Comparison of ENCODE assay signal across 12 mouse cellular contexts in genomic region chr14:19919789-19920188, GRCm38 (mm10). TPM values are rescaled to one million over a fixed set of nuclear protein-coding genes. Genes with fewer than 3 reads are reported as not detected.
DNase-seq lines count a peak whose midpoint lies in the region; ATAC-seq lines count a peak whose summit lies in the region.
"Had no signal": no experiment of that assay in that cellular context is flagged by ENCODE, and none has a peak within 500 bp of the region (broad histone marks: within the 10 kb centered on the region; RNA-seq: fewer than 3 reads in every experiment).

No protein-coding gene starts in this region.

- no peak overlapping the region for H3K4me3 ChIP-seq in embryonic facial prominence, embryonic 10.5 days
- no peak overlapping the region for H3K4me3 ChIP-seq in embryonic facial prominence, embryonic 13.5 days
- H3K4me3 ChIP-seq in hindbrain, embryonic 13.5 days = no peak overlapping the region
- H3K4me3 ChIP-seq in midbrain, embryonic 12.5 days = no peak overlapping the region
- H3K4me3 ChIP-seq: heart, embryonic 15.5 days had no signal

- H3K9me3 ChIP-seq in embryonic facial prominence, embryonic 10.5 days = peaks cover 4% of the 10 kb centered on the region; the same call in 1 of the 2 replicates
- H3K9me3 ChIP-seq in embryonic facial prominence, embryonic 13.5 days = no peaks in the 10 kb centered on the region; the same call in 1 of the 2 replicates
- no peaks in the 10 kb centered on the region for H3K9me3 ChIP-seq in hindbrain, embryonic 13.5 days
- no peaks in the 10 kb centered on the region for H3K9me3 ChIP-seq in midbrain, embryonic 12.5 days
- H3K9me3 ChIP-seq: heart, embryonic 15.5 days had no signal

- no peak overlapping the region; the same call in 1 of the 2 replicates for H3K4me2 ChIP-seq in embryonic facial prominence, embryonic 13.5 days
- H3K4me2 ChIP-seq in hindbrain, embryonic 13.5 days = no peak overlapping the region
- 0 out of 2 replicates have a peak overlapping the region, but pooled peaks have one; percentile 14 for H3K4me2 ChIP-seq in midbrain, embryonic 12.5 days (replicated peaks)
- H3K4me2 ChIP-seq: heart, embryonic 15.5 days had no signal

- DNase-seq in embryonic facial prominence, embryonic 10.5 days (ENCODE audit: low spot score) = no peak
- DNase-seq in embryo, embryonic 11 days = no peak
- DNase-seq in adrenal gland, adult 2 months = no peak
- no peak for DNase-seq in adrenal gland, postnatal 25 days
- DNase-seq: kidney, postnatal 14 days; spleen, adult 18-20 months; thymus, adult 2 months had no signal

- 58% methylated on average over 7 of the region's 7 CpGs for WGBS in embryonic facial prominence, embryonic 10.5 days
- 31% methylated on average over 7 of the region's 7 CpGs for WGBS in embryonic facial prominence, embryonic 13.5 days
- 44% methylated on average over 7 of the region's 7 CpGs for WGBS in hindbrain, embryonic 13.5 days
- 64% methylated on average over 7 of the region's 7 CpGs for WGBS in midbrain, embryonic 12.5 days

- no peaks in the 10 kb centered on the region for H3K27me3 ChIP-seq in embryonic facial prominence, embryonic 10.5 days (replicated peaks; ENCODE audit: low read depth, poor library complexity, severe bottlenecking)
- H3K27me3 ChIP-seq in embryonic facial prominence, embryonic 13.5 days = no peaks in the 10 kb centered on the region
- no peaks in the 10 kb centered on the region for H3K27me3 ChIP-seq in hindbrain, embryonic 13.5 days
- no peaks in the 10 kb centered on the region for H3K27me3 ChIP-seq in midbrain, embryonic 12.5 days
- H3K27me3 ChIP-seq: heart, embryonic 15.5 days had no signal

- H3K4me1 ChIP-seq in embryonic facial prominence, embryonic 10.5 days = peaks cover 23% of the 10 kb centered on the region
- H3K4me1 ChIP-seq in embryonic facial prominence, embryonic 13.5 days = peaks cover 16% of the 10 kb centered on the region
- H3K4me1 ChIP-seq in hindbrain, embryonic 13.5 days (replicated peaks) = peaks cover 51% of the 10 kb centered on the region
- peaks cover 34% of the 10 kb centered on the region for H3K4me1 ChIP-seq in midbrain, embryonic 12.5 days
- H3K4me1 ChIP-seq: heart, embryonic 15.5 days had no signal

- no peak overlapping the region for H3K9ac ChIP-seq in embryonic facial prominence, embryonic 13.5 days
- peak overlapping the region; percentile 29; the same call in 1 of the 2 replicates for H3K9ac ChIP-seq in hindbrain, embryonic 13.5 days
- H3K9ac ChIP-seq in midbrain, embryonic 12.5 days (replicated peaks) = 0 out of 2 replicates have a peak overlapping the region, but pooled peaks have one; percentile 12
- H3K9ac ChIP-seq: heart, embryonic 15.5 days had no signal

- peaks cover 53% of the 10 kb centered on the region for H3K36me3 ChIP-seq in embryonic facial prominence, embryonic 10.5 days (replicated peaks)
- H3K36me3 ChIP-seq in embryonic facial prominence, embryonic 13.5 days = peaks cover 14% of the 10 kb centered on the region
- peaks cover 26% of the 10 kb centered on the region for H3K36me3 ChIP-seq in hindbrain, embryonic 13.5 days
- H3K36me3 ChIP-seq in midbrain, embryonic 12.5 days = peaks cover 13% of the 10 kb centered on the region
- H3K36me3 ChIP-seq: heart, embryonic 15.5 days had no signal

- no peak; the same call in 1 of the 2 replicates for ATAC-seq in embryonic facial prominence, embryonic 13.5 days (ENCODE audit: insufficient number of reproducible peaks, insufficient read depth, low FRiP score, low TSS enrichment, low read depth)
- peak; percentile 32; the same call in 1 of the 2 replicates for ATAC-seq in hindbrain, embryonic 13.5 days (ENCODE audit: low FRiP score)
- ATAC-seq in midbrain, embryonic 12.5 days (ENCODE audit: low FRiP score, low read depth) = peak; percentile 42; the same call in 1 of the 2 replicates

- H3K27ac ChIP-seq in embryonic facial prominence, embryonic 10.5 days (replicated peaks) = peak overlapping the region; percentile 69
- peak overlapping the region; percentile 80 for H3K27ac ChIP-seq in embryonic facial prominence, embryonic 13.5 days
- H3K27ac ChIP-seq in hindbrain, embryonic 13.5 days = peak overlapping the region; percentile 80
- H3K27ac ChIP-seq in midbrain, embryonic 12.5 days (replicated peaks) = peak overlapping the region; percentile 76
- H3K27ac ChIP-seq: heart, embryonic 15.5 days; macrophage had no signal

RNA-seq across cellular contexts. Expression of gene Gng2, which starts 57.6 kb away (rescaled TPM):
- 82.8 and 82.9 TPM in 2 replicates for polyA plus RNA-seq in embryonic facial prominence, embryonic 10.5 days (2016; fragmentation: Nextera tagmentation; extraction: Ambion mirVana)
- 63.0 and 71.4 TPM in 2 replicates for polyA plus RNA-seq in embryonic facial prominence, embryonic 13.5 days (2015; fragmentation: Nextera tagmentation; extraction: Ambion mirVana)
- polyA plus RNA-seq in hindbrain, embryonic 13.5 days (2015; fragmentation: Nextera tagmentation; extraction: Ambion mirVana) = 374 and 390 TPM in 2 replicates
- 186 and 195 TPM in 2 replicates for polyA plus RNA-seq in midbrain, embryonic 12.5 days (2016; fragmentation: Nextera tagmentation; extraction: Ambion mirVana)
- total RNA-seq in adrenal gland, adult 2 months (2021) = 10 to 100 TPM; 32.8 to 39.5 TPM
- 3.3 and 3.7 TPM in 2 replicates for polyA plus RNA-seq in adrenal gland, adult 2 months (2012; rRNA removed)
- 24.6 and 36.2 TPM in 2 replicates for total RNA-seq in adrenal gland, postnatal 25 days (2021)

Comparison
In these comparisons a context has a peak if more than half of its experiments do, and no peak if none do; other contexts are left out.
1. RNA of gene Gng2, which starts 57.6 kb away (polyA plus RNA-seq): 374 to 390 TPM in hindbrain, embryonic 13.5 days, 186 to 195 TPM in midbrain, embryonic 12.5 days, 82.8 to 82.9 TPM in embryonic facial prominence, embryonic 10.5 days and 63.0 to 71.4 TPM in embryonic facial prominence, embryonic 13.5 days; 3.3 to 3.7 TPM in adrenal gland, adult 2 months; every median in the first group is over 10 times any median in the second.
2. Peak in every context shown above with its lines, with median percentiles within 50 percentile points of each other: H3K27ac ChIP-seq.